Mouse (Mus musculus): ENCODE data around the gene E130114P18Rik.

DNA sequence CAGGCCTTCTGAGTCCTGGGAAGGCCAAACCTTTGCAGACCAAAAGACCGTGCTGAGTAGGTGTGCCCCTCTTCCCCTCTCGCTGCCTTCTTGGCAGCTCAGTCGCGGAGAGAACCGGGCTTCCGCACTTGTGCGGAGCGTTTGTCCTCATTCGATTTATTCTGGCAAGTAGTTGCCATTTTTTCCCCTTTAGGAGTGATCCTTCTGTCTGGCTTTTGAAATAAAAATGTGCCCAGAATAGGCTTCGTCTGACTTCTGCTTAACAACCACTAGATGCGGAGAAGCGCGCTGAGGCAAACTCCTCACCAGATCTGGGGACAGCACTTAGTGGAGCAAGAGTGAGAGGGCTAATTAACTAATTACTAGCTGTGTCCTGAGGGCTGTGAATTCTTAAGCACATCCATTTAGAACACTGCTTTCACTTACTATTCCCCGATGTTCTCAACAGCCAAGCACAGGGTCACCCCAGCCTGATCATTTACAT is 19.9 kb downstream of the E130114P18Rik start:
- TF ChIP-seq POLR2A (IDR thresholded peaks at IDR 0.05; ENCODE audit: control insufficient read depth, low read depth, low read length) (no peak), CTCF (IDR thresholded peaks at IDR 0.05; ENCODE audit: control insufficient read depth, insufficient read depth, insufficient replicate concordance, low read depth, low read length) (no peak)
